Mouse (Mus musculus): Measurements from ENCODE around the gene Lhpp. TPM values are rescaled to one million over a fixed set of nuclear protein-coding genes. Genes with fewer than 3 reads are reported as not detected.
A peak's percentile ranks its signal among the peaks of the same experiment; 100 is the strongest.

The Lhpp gene
- polyA plus RNA-seq, 1 experiment, result 10.1 TPM

GRCm38 (mm10) chr7:132699639-132700038 lies 89.2 kb downstream of the Lhpp start:
- Histone ChIP-seq H3K36me3 (ENCODE audit: control insufficient read depth, insufficient read depth, low read length) (no peaks in the 10 kb centered on the region), H3K27me3 (replicated peaks; ENCODE audit: control insufficient read depth, insufficient read depth, low read length) (no peaks in the 10 kb centered on the region), H3K27ac (ENCODE audit: insufficient read depth, low read depth, low read length) (no peak overlapping the region), H3K4me1 (ENCODE audit: control insufficient read depth, insufficient read depth, low read length) (peaks cover 8% of the 10 kb centered on the region), H3K4me3 (ENCODE audit: insufficient read depth, low read depth, low read length) (no peak overlapping the region)
- TF ChIP-seq CTCF (conservative IDR thresholded peaks at IDR 0.05; ENCODE audit: insufficient read depth, insufficient read length, low read depth, low read length) (no peak), POLR2A (IDR thresholded peaks at IDR 0.05; ENCODE audit: low read depth, low read length) (no peak)
- DNase-seq, result no peak

GRCm38 (mm10) chr7:132700107-132700506 lies 89.7 kb downstream of the Lhpp start:
- peaks cover 8% of the 10 kb centered on the region for H3K4me1 ChIP-seq (ENCODE audit: control insufficient read depth, insufficient read depth, low read length)
- H3K4me3 ChIP-seq (ENCODE audit: insufficient read depth, low read depth, low read length), result no peak overlapping the region
- no peaks in the 10 kb centered on the region for H3K36me3 ChIP-seq (ENCODE audit: control insufficient read depth, insufficient read depth, low read length)
- no peak for TF ChIP-seq CTCF (conservative IDR thresholded peaks at IDR 0.05; ENCODE audit: insufficient read depth, insufficient read length, low read depth, low read length)
- no peak for TF ChIP-seq POLR2A (IDR thresholded peaks at IDR 0.05; ENCODE audit: low read depth, low read length)
- WGBS, result 81% methylated on average over 4 of the region's 4 CpGs
- no peak for DNase-seq
- no peak overlapping the region for H3K27ac ChIP-seq (ENCODE audit: insufficient read depth, low read depth, low read length)
- no peaks in the 10 kb centered on the region for H3K27me3 ChIP-seq (replicated peaks; ENCODE audit: control insufficient read depth, insufficient read depth, low read length)

DNA sequence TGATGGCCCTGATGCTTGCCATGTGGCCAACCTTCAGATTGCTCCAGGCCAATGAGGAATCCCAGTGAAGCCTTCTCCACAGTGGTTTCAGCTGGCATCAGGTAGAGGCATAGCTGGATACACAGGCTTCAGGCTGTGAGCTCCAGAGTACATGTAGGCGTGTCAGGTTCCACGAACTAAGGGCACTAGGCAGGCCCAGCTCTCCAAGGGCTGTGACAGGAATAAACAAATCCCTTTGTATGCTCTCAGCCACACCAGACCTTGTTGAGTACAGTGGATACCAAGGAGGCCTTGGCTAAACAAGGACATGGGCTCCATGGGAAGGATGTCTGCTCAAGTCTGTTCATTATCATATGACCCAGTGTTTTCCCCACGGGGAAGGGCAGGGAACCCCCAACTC lies 91.0 kb downstream of the Lhpp start:
- 80% methylated on average over 3 of the region's 3 CpGs for WGBS
- H3K27me3 ChIP-seq (replicated peaks; ENCODE audit: control insufficient read depth, insufficient read depth, low read length), result no peaks in the 10 kb centered on the region
- H3K36me3 ChIP-seq (ENCODE audit: control insufficient read depth, insufficient read depth, low read length), result no peaks in the 10 kb centered on the region
- peaks cover 8% of the 10 kb centered on the region for H3K4me1 ChIP-seq (ENCODE audit: control insufficient read depth, insufficient read depth, low read length)
- H3K27ac ChIP-seq (ENCODE audit: insufficient read depth, low read depth, low read length), result no peak overlapping the region
- no peak overlapping the region for H3K4me3 ChIP-seq (ENCODE audit: insufficient read depth, low read depth, low read length)
- no peak for DNase-seq
- TF ChIP-seq CTCF (conservative IDR thresholded peaks at IDR 0.05; ENCODE audit: insufficient read depth, insufficient read length, low read depth, low read length), result no peak
- TF ChIP-seq POLR2A (IDR thresholded peaks at IDR 0.05; ENCODE audit: low read depth, low read length), result no peak

GRCm38 (mm10) chr7:132702024-132702423 lies 91.6 kb downstream of the Lhpp start:
- no peak overlapping the region for H3K4me3 ChIP-seq (ENCODE audit: insufficient read depth, low read depth, low read length)
- 96% methylated on average over 3 of the region's 3 CpGs for WGBS
- no peaks in the 10 kb centered on the region for H3K36me3 ChIP-seq (ENCODE audit: control insufficient read depth, insufficient read depth, low read length)
- H3K27ac ChIP-seq (ENCODE audit: insufficient read depth, low read depth, low read length), result no peak overlapping the region
- H3K4me1 ChIP-seq (ENCODE audit: control insufficient read depth, insufficient read depth, low read length), result peaks cover 8% of the 10 kb centered on the region
- no peaks in the 10 kb centered on the region for H3K27me3 ChIP-seq (replicated peaks; ENCODE audit: control insufficient read depth, insufficient read depth, low read length)
- no peak for DNase-seq
- no peak for TF ChIP-seq POLR2A (IDR thresholded peaks at IDR 0.05; ENCODE audit: low read depth, low read length)
- TF ChIP-seq CTCF (conservative IDR thresholded peaks at IDR 0.05; ENCODE audit: insufficient read depth, insufficient read length, low read depth, low read length), result no peak

DNA sequence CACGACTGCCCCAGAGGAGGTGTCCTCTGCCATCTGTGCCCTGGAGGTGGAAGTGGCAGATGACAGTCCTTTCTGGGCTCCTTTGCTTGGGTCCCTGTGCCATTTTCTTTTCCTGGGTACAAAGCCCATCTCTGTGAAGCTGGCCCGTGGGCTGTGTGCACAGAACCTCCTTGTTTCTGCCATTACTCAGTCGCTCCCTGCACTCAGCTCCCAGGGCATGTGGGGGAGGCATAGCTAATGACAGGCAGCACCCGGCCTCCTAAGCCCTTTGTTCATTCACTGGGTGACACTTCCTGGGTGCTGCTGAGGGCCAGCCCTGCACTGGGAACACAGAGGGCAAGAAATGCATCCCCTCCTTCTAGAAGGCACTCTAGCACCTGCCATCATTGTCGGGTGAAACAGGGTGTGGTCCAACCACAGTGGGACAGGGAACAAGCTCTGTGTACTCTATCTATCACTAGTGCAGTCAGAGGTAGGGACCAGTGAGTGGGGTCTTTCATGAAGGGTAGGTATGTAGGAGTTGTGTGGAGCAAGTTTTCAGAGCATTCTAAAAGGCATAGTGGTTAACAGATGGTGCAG lies 92.1 kb downstream of the Lhpp start:
- no peak overlapping the region for H3K4me3 ChIP-seq (ENCODE audit: insufficient read depth, low read depth, low read length)
- peaks cover 8% of the 10 kb centered on the region for H3K4me1 ChIP-seq (ENCODE audit: control insufficient read depth, insufficient read depth, low read length)
- TF ChIP-seq POLR2A (IDR thresholded peaks at IDR 0.05; ENCODE audit: low read depth, low read length), result no peak
- TF ChIP-seq CTCF (conservative IDR thresholded peaks at IDR 0.05; ENCODE audit: insufficient read depth, insufficient read length, low read depth, low read length), result no peak
- 85% methylated on average over 5 of the region's 5 CpGs for WGBS
- no peaks in the 10 kb centered on the region for H3K36me3 ChIP-seq (ENCODE audit: control insufficient read depth, insufficient read depth, low read length)
- no peak overlapping the region for H3K27ac ChIP-seq (ENCODE audit: insufficient read depth, low read depth, low read length)
- no peaks in the 10 kb centered on the region for H3K27me3 ChIP-seq (replicated peaks; ENCODE audit: control insufficient read depth, insufficient read depth, low read length)
- DNase-seq, result no peak

DNA sequence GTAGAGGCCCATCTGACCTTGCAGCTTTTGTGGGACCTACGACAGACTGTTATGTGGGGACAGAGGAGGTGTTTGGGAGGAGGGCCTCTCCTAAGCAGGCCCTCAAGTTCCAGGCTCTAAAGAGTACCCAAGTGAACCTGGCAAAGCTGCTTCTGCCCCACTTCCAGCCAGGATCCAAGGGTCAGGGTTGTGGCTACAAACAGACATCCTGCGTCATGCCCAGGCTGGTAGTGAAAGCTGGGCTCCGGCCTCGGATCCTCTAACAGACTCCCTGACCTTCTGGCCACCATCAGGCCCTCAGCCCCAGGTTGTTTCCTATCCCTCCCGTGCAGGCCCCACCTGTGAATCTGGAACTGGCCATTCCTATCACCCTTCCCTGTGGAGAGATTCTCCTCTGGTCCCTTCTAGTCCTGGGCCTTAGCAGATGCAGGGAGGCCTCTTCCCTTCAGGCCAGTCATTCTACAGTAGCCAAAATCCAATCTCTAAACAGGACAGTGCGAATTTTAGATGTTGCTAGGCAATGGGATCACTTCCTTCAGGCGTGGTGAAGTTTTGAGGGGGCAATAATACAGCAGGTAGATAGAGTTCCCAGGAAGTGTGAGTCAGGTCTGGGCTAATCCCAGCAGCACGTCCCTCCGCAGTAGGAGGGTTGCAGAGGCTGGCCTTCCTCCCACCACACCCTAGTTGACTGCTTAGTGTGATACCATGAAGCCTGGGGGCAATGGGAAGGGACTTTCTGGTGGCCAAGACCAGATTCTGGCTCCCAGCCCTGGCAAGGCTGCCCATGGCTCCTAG lies 93.3 kb downstream of the Lhpp start:
- H3K27ac ChIP-seq (ENCODE audit: insufficient read depth, low read depth, low read length), result no peak overlapping the region
- peaks cover 8% of the 10 kb centered on the region for H3K4me1 ChIP-seq (ENCODE audit: control insufficient read depth, insufficient read depth, low read length)
- no peak for TF ChIP-seq POLR2A (IDR thresholded peaks at IDR 0.05; ENCODE audit: low read depth, low read length)
- no peak for TF ChIP-seq CTCF (conservative IDR thresholded peaks at IDR 0.05; ENCODE audit: insufficient read depth, insufficient read length, low read depth, low read length)
- no peaks in the 10 kb centered on the region for H3K27me3 ChIP-seq (replicated peaks; ENCODE audit: control insufficient read depth, insufficient read depth, low read length)
- peak; percentile 41 for DNase-seq
- H3K4me3 ChIP-seq (ENCODE audit: insufficient read depth, low read depth, low read length), result no peak overlapping the region
- 76% methylated on average over 9 of the region's 9 CpGs for WGBS
- H3K36me3 ChIP-seq (ENCODE audit: control insufficient read depth, insufficient read depth, low read length), result no peaks in the 10 kb centered on the region

- H3K27me3 ChIP-seq (replicated peaks; ENCODE audit: control insufficient read depth, insufficient read depth, low read length), result no peaks in the 10 kb centered on the region
- H3K4me3 ChIP-seq (ENCODE audit: insufficient read depth, low read depth, low read length), result no peak overlapping the region
- WGBS, result 88% methylated on average over 8 of the region's 8 CpGs
- TF ChIP-seq CTCF (conservative IDR thresholded peaks at IDR 0.05; ENCODE audit: insufficient read depth, insufficient read length, low read depth, low read length) (no peak), POLR2A (IDR thresholded peaks at IDR 0.05; ENCODE audit: low read depth, low read length) (no peak)
- H3K4me1 ChIP-seq (ENCODE audit: control insufficient read depth, insufficient read depth, low read length), result peaks cover 8% of the 10 kb centered on the region
- peak; percentile 42 for DNase-seq
- H3K36me3 ChIP-seq (ENCODE audit: control insufficient read depth, insufficient read depth, low read length), result no peaks in the 10 kb centered on the region
- H3K27ac ChIP-seq (ENCODE audit: insufficient read depth, low read depth, low read length), result no peak overlapping the region; the same call in 1 of the 2 replicates
These were observed 94.0 kb downstream of the Lhpp start for GRCm38 (mm10) chr7:132704310-132704875.
